Mouse (Mus musculus): ENCODE data around the gene C2cd3. TPM values are rescaled to one million over a fixed set of nuclear protein-coding genes. Genes with fewer than 3 reads are reported as not detected.

Gene C2cd3
- polyA plus RNA-seq, 1 experiment from 2014 or later, result 4.5 TPM

DNA sequence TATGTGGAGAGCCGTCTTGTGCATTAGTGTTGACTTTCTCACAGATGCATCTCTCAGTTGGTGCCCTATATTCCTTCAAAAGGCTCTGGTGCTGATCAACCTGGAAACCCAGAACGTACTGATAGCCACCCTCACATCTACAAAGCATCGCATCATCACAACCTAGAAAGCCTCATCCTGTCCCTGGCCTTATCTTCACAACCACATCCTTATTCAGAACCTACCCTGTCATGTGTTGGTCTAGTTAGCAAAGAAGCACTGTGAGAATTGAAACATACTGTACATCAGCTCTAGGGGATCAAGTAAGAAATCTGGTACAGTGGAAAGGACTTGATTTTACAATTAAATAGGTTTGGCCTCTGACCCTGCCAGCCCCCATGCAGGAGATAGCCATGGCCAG is 77.0 kb downstream of the C2cd3 start:
- no peak for ATAC-seq
- Histone ChIP-seq H3K4me2 (replicated peaks; ENCODE audit: low read depth) (no peak overlapping the region), H3K9me3 (ENCODE audit: control insufficient read depth) (no peaks in the 10 kb centered on the region), H3K4me3 (ENCODE audit: low read depth, low read length) (no peak overlapping the region), H3K4me1 (replicated peaks; ENCODE audit: control insufficient read depth, insufficient read depth, low read length) (no peaks in the 10 kb centered on the region), H3K27me3 (replicated peaks; ENCODE audit: control insufficient read depth, insufficient read depth, low read length) (no peaks in the 10 kb centered on the region), H3K36me3 (ENCODE audit: control insufficient read depth, insufficient read depth) (peaks cover 68% of the 10 kb centered on the region), H3K9ac (ENCODE audit: low read depth, low read length) (no peak overlapping the region), H3K27ac (ENCODE audit: low read depth, low read length) (no peak overlapping the region)
- no peak for TF ChIP-seq CTCF (IDR thresholded peaks at IDR 0.05; ENCODE audit: low read depth)
- 98% methylated on average over 3 of the region's 3 CpGs for WGBS

DNA sequence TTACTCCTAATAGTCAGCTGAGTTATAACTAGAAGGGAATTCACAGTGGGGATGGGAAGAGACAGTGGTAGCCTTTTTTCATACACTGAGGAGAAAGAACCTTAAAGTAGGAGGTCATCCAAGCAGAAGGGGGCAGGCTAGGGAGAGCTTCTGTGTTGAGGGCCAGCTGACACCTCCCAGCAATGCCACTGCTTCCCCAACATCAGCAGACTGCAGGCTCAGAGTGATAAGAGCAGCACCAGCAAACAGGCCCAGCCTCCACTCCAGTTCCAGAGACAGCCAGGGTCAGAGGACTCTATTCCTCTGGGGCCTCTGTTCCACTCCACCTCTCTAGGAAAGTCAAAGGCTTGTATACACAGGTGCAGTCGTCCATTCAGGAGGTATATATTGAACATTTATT is 86.1 kb downstream of the C2cd3 start:
- Histone ChIP-seq H3K9ac (ENCODE audit: low read depth, low read length) (no peak overlapping the region), H3K27ac (ENCODE audit: low read depth, low read length) (no peak overlapping the region), H3K36me3 (ENCODE audit: control insufficient read depth, insufficient read depth) (peaks cover 42% of the 10 kb centered on the region), H3K4me1 (replicated peaks; ENCODE audit: control insufficient read depth, insufficient read depth, low read length) (no peaks in the 10 kb centered on the region), H3K9me3 (ENCODE audit: control insufficient read depth) (no peaks in the 10 kb centered on the region), H3K4me3 (ENCODE audit: low read depth, low read length) (no peak overlapping the region), H3K27me3 (replicated peaks; ENCODE audit: control insufficient read depth, insufficient read depth, low read length) (no peaks in the 10 kb centered on the region), H3K4me2 (replicated peaks; ENCODE audit: low read depth) (no peak overlapping the region)
- ATAC-seq, result no peak
- TF ChIP-seq CTCF (IDR thresholded peaks at IDR 0.05; ENCODE audit: low read depth), result no peak
- WGBS, result 46% methylated on average over 1 of the region's 1 CpGs

DNA sequence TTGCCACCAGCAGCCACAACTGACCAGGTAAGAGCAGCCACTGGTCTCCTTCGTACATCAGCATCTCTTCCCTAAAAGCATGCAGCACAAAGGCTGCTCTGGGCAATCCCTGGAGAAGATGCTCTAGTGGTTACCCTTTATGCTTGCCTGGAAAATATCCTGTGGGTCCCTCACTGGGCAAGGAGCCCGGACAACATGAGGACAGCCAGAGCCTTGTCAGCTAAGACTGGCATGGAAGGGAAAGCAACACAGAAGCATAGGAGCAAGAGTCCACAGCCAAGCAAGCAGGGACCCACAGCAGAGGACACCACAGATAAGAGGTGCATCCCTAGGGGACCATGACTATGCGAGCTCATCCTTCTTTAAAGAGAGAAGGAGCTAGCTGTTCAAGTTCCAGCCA is 87.8 kb downstream of the C2cd3 start:
- Histone ChIP-seq H3K27me3 (replicated peaks; ENCODE audit: control insufficient read depth, insufficient read depth, low read length) (no peaks in the 10 kb centered on the region), H3K36me3 (ENCODE audit: control insufficient read depth, insufficient read depth) (peaks cover 31% of the 10 kb centered on the region)

DNA sequence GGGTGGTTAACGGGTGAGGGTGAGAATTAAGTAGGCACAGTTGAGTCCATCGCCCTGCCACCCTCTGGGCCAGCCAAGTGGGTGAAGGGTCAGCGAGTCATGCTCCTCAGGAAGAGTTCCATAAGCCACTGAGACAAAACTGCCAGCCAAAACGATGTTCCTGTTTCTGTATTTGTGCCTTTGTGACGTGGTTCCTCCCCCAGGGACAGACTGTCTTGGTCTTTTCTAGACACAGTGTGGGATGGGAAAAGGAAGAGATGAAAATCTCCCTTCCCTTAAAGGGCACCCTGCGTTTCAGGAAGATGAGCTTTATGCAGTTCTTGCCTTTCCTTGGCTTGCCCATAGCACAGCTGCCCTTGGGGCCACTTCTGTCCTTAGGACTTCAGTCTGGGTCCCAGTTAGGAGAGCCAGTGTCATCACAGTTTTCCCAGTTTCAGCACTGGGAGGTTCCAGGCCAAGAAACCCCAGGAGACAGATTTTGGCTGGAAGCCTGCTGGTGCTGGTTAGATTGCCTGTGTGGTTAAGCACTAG is 89.7 kb downstream of the C2cd3 start:
- H3K4me1 ChIP-seq (replicated peaks; ENCODE audit: control insufficient read depth, insufficient read depth, low read length), result 0 out of 2 replicates have a peak, but pooled peaks cover 6% of the 10 kb centered on the region
- H3K4me2 ChIP-seq (replicated peaks; ENCODE audit: low read depth), result no peak overlapping the region
- peaks cover 17% of the 10 kb centered on the region; the same call in 1 of the 2 replicates for H3K36me3 ChIP-seq (ENCODE audit: control insufficient read depth, insufficient read depth)
- TF ChIP-seq CTCF (IDR thresholded peaks at IDR 0.05; ENCODE audit: low read depth), result no peak
- ATAC-seq, result no peak
- no peak overlapping the region for H3K27ac ChIP-seq (ENCODE audit: low read depth, low read length)
- no peak overlapping the region for H3K9ac ChIP-seq (ENCODE audit: low read depth, low read length)
- no peaks in the 10 kb centered on the region for H3K27me3 ChIP-seq (replicated peaks; ENCODE audit: control insufficient read depth, insufficient read depth, low read length)
- H3K9me3 ChIP-seq (ENCODE audit: control insufficient read depth), result no peaks in the 10 kb centered on the region
- no peak overlapping the region for H3K4me3 ChIP-seq (ENCODE audit: low read depth, low read length)
- 75% methylated on average over 6 of the region's 6 CpGs for WGBS

More for the DNA sequence above, 87.8 kb downstream of the C2cd3 start:
- no peak overlapping the region for H3K9ac ChIP-seq (ENCODE audit: low read depth, low read length)
- no peak overlapping the region for H3K4me3 ChIP-seq (ENCODE audit: low read depth, low read length)
- no peak overlapping the region for H3K27ac ChIP-seq (ENCODE audit: low read depth, low read length)
- 94% methylated on average over 3 of the region's 3 CpGs for WGBS
- no peaks in the 10 kb centered on the region for H3K4me1 ChIP-seq (replicated peaks; ENCODE audit: control insufficient read depth, insufficient read depth, low read length)
- no peak overlapping the region for H3K4me2 ChIP-seq (replicated peaks; ENCODE audit: low read depth)
- H3K9me3 ChIP-seq (ENCODE audit: control insufficient read depth), result no peaks in the 10 kb centered on the region
- TF ChIP-seq CTCF (IDR thresholded peaks at IDR 0.05; ENCODE audit: low read depth), result no peak
- no peak for ATAC-seq

DNA sequence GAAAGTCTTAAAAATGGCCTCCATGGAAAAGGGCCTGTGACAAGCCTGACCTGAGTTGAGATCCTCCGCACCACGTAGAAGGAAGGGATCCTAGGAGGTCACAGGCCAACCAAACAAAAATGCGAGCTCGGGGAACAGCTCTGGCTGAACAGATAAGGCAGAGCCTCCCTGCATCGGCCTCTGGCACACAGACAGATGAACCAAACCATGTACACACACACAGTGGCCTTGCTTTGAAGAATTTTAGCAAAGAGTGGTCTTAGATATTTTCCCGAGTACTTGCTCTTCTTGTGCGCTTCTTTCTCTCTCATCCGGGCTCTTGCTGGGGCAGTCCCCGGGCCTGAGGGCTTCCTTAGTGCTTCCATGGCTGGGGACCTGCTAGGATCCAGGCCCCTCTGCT is 91.2 kb downstream of the C2cd3 start:
- 72% methylated on average over 9 of the region's 9 CpGs for WGBS
- no peak for TF ChIP-seq CTCF (IDR thresholded peaks at IDR 0.05; ENCODE audit: low read depth)
- ATAC-seq, result no peak
- no peaks in the 10 kb centered on the region for H3K9me3 ChIP-seq (ENCODE audit: control insufficient read depth)
- H3K27me3 ChIP-seq (replicated peaks; ENCODE audit: control insufficient read depth, insufficient read depth, low read length), result no peaks in the 10 kb centered on the region
- H3K9ac ChIP-seq (ENCODE audit: low read depth, low read length), result no peak overlapping the region
- H3K36me3 ChIP-seq (ENCODE audit: control insufficient read depth, insufficient read depth), result peaks cover 14% of the 10 kb centered on the region; the same call in 1 of the 2 replicates
- H3K4me2 ChIP-seq (replicated peaks; ENCODE audit: low read depth), result no peak overlapping the region
- H3K27ac ChIP-seq (ENCODE audit: low read depth, low read length), result no peak overlapping the region
- H3K4me3 ChIP-seq (ENCODE audit: low read depth, low read length), result no peak overlapping the region
- H3K4me1 ChIP-seq (replicated peaks; ENCODE audit: control insufficient read depth, insufficient read depth, low read length), result 0 out of 2 replicates have a peak, but pooled peaks cover 6% of the 10 kb centered on the region

DNA sequence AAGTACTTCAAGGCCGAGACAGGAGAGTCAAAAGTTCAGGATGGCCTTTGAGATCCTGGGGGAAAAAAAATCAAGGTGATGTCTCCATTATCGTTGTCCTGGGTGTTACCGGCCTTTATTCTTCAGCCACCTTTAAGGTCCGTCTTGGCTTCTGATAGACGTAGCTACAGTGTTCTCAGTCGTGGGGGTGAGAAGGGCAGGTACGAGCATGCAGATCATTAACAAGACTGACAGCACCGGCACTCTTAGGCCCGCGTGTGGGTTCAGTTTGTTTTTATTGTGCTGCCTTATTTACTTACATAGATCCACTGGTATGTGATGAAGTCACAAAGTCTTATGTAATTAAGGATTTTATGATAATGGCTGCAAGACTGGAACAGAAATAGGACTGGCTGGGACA is 91.7 kb downstream of the C2cd3 start:
- H3K4me1 ChIP-seq (replicated peaks; ENCODE audit: control insufficient read depth, insufficient read depth, low read length), result 0 out of 2 replicates have a peak, but pooled peaks cover 6% of the 10 kb centered on the region
- no peak overlapping the region for H3K27ac ChIP-seq (ENCODE audit: low read depth, low read length)
- H3K9me3 ChIP-seq (ENCODE audit: control insufficient read depth), result no peaks in the 10 kb centered on the region
- no peak for ATAC-seq
- H3K9ac ChIP-seq (ENCODE audit: low read depth, low read length), result no peak overlapping the region
- no peak overlapping the region for H3K4me3 ChIP-seq (ENCODE audit: low read depth, low read length)
- no peaks in the 10 kb centered on the region for H3K27me3 ChIP-seq (replicated peaks; ENCODE audit: control insufficient read depth, insufficient read depth, low read length)
- H3K36me3 ChIP-seq (ENCODE audit: control insufficient read depth, insufficient read depth), result peaks cover 15% of the 10 kb centered on the region; the same call in 1 of the 2 replicates
- no peak for TF ChIP-seq CTCF (IDR thresholded peaks at IDR 0.05; ENCODE audit: low read depth)
- H3K4me2 ChIP-seq (replicated peaks; ENCODE audit: low read depth), result no peak overlapping the region
- 59% methylated on average over 10 of the region's 10 CpGs for WGBS
